Mouse (Mus musculus): ENCODE measurements at regions not wholly inside any gene's neighbourhood (a gene's known extent, or its start where the extent isn't known, plus 50 kb on each side); places are given as distances from the start of the nearest gene placed in this dataset.

GRCm38 (mm10) chr4:142785386-142785785 lies 427.4 kb downstream of the Prdm2 start:
- DNase-seq (ENCODE audit: inconsistent age in 2 of 2, low spot score in 1 of 2): no peak

- DNase-seq (ENCODE audit: inconsistent age in 2 of 2, low spot score in 1 of 2): peak in 1 of 2 experiments; percentile 44
These were observed 435.9 kb downstream of the Prdm2 start for GRCm38 (mm10) chr4:142776711-142777411.

- DNase-seq (ENCODE audit: inconsistent age in 2 of 2, low spot score in 1 of 2): no peak
These were observed 437.8 kb downstream of the Prdm2 start for GRCm38 (mm10) chr4:142775023-142775422.

- peak in 1 of 2 experiments; percentile 33 for DNase-seq (ENCODE audit: inconsistent age in 2 of 2, low spot score in 1 of 2)
These were observed 439.1 kb downstream of the Prdm2 start for GRCm38 (mm10) chr4:142773651-142774151.

GRCm38 (mm10) chr4:142772751-142773455 lies 439.9 kb downstream of the Prdm2 start:
- DNase-seq (ENCODE audit: inconsistent age in 2 of 2, low spot score in 1 of 2): peak; percentile 22 to 76

- no peak for DNase-seq (ENCODE audit: inconsistent age in 2 of 2, low spot score in 1 of 2)
These were observed 441.2 kb downstream of the Prdm2 start for GRCm38 (mm10) chr4:142771520-142772150.

GRCm38 (mm10) chr4:142770177-142770576 lies 442.6 kb downstream of the Prdm2 start:
- no peak for DNase-seq (ENCODE audit: inconsistent age in 2 of 2, low spot score in 1 of 2)

GRCm38 (mm10) chr4:142767665-142768064 lies 445.1 kb downstream of the Prdm2 start:
- DNase-seq (ENCODE audit: inconsistent age in 2 of 2, low spot score in 1 of 2): no peak

GRCm38 (mm10) chr4:142761577-142761976 lies 451.2 kb downstream of the Prdm2 start:
- DNase-seq (ENCODE audit: inconsistent age in 2 of 2, low spot score in 1 of 2): no peak

- DNase-seq (ENCODE audit: inconsistent age in 2 of 2, low spot score in 1 of 2): no peak
These were observed 454.7 kb downstream of the Prdm2 start for GRCm38 (mm10) chr4:142758102-142758501.

GRCm38 (mm10) chr4:142756332-142756731 lies 456.5 kb downstream of the Prdm2 start:
- no peak for DNase-seq (ENCODE audit: inconsistent age in 2 of 2, low spot score in 1 of 2)

- DNase-seq (ENCODE audit: inconsistent age in 2 of 2, low spot score in 1 of 2): no peak
These were observed 462.9 kb downstream of the Prdm2 start for GRCm38 (mm10) chr4:142749918-142750317.

- no peak for DNase-seq (ENCODE audit: inconsistent age in 2 of 2, low spot score in 1 of 2)
These were observed 484.3 kb upstream of the Kazn start for GRCm38 (mm10) chr4:142723554-142723907.

GRCm38 (mm10) chr4:142722845-142723553 lies 483.8 kb upstream of the Kazn start:
- DNase-seq (ENCODE audit: inconsistent age in 2 of 2, low spot score in 1 of 2): no peak

GRCm38 (mm10) chr4:142701606-142702005 lies 462.4 kb upstream of the Kazn start:
- peak in 1 of 2 experiments; percentile 29 for DNase-seq (ENCODE audit: inconsistent age in 2 of 2, low spot score in 1 of 2)

GRCm38 (mm10) chr4:142694926-142695325 lies 455.7 kb upstream of the Kazn start:
- DNase-seq (ENCODE audit: inconsistent age in 2 of 2, low spot score in 1 of 2): peak; percentile 28 to 67

GRCm38 (mm10) chr4:142688241-142688640 lies 449.0 kb upstream of the Kazn start:
- DNase-seq (ENCODE audit: inconsistent age in 2 of 2, low spot score in 1 of 2): no peak

- peak in 1 of 2 experiments; percentile 19 for DNase-seq (ENCODE audit: inconsistent age in 2 of 2, low spot score in 1 of 2)
These were observed 438.2 kb upstream of the Kazn start for GRCm38 (mm10) chr4:142677426-142677825.

GRCm38 (mm10) chr4:142674641-142675465 lies 435.7 kb upstream of the Kazn start:
- DNase-seq (ENCODE audit: inconsistent age in 2 of 2, low spot score in 1 of 2): no peak

- DNase-seq (ENCODE audit: inconsistent age in 2 of 2, low spot score in 1 of 2): no peak
These were observed 432.8 kb upstream of the Kazn start for GRCm38 (mm10) chr4:142671872-142672458.

Data from adrenal gland, adult (tissue).